Mouse (Mus musculus) stomach, postnatal 0 days (tissue): Measurements from ENCODE around the gene Rnf121.

Source experiments
- CTCF ChIP-seq: IDR thresholded peaks from 2 replicates; pipeline ENCODE4 v1.5.1; 2016; ENCODE audit warnings: antibody characterized with exemption, low read depth, mild to moderate bottlenecking, moderate library complexity
- EP300 ChIP-seq: optimal IDR thresholded peaks from 2 replicates; pipeline ENCODE3; 2016; ENCODE audit warnings: antibody characterized with exemption

DNA sequence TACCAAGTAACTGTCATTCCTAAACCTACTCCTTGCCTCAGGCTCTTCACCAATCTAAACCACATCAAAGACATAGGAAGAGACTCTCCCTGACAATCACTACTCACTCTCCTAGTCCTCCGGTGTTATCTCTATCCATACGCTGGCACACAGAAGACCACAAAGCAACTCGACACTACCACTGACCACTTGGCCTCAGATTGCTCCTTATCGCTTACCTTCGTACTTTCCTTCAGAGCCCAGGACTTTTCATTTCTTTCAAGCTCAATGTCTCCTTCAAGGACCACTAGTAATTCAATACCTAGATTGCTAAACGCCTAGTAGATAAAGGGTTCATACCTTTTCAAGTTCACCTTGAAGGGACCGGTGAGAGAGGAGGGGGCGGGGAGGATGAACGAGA, 1.4 kb downstream of the Rnf121 start:
- TF ChIP-seq EP300 (no peak), CTCF (no peak)
